Mouse (Mus musculus) CH12.LX (cell line): ENCODE data around the gene Hist2h2bb. TPM values are rescaled to one million over a fixed set of nuclear protein-coding genes. Genes with fewer than 3 reads are reported as not detected.
"Not testable (repeated sequence)": the region's sequence is repeated elsewhere in the genome, so short reads cannot be mapped to it uniquely, and the experiment has no call there.

ENCODE experiments used
- DNase-seq: peaks from one replicate; pipeline ENCODE4 v3.0.0-alpha.2; 2013; ENCODE audit errors: extremely low read depth
- H3K27ac ChIP-seq: 2 replicates; pipeline ENCODE4 v1.5.1; 2012; ENCODE audit warnings: low read depth, mild to moderate bottlenecking, control low read depth, moderate library complexity; ENCODE audit not compliant: insufficient read depth
- H3K27me3 ChIP-seq: replicated peaks from 2 replicates; pipeline ENCODE3; 2012; ENCODE audit warnings: inconsistent platforms
- H3K36me3 ChIP-seq, 2 experiments: replicated peaks in 1 of 2; 2 replicates each; pipeline versions ENCODE3 to v1.6.1; 2012; ENCODE audit warnings: inconsistent platforms in 1 of 2, low read length in 1 of 2, mild to moderate bottlenecking in 1 of 2, mixed read lengths in 1 of 2, moderate library complexity in 1 of 2; ENCODE audit not compliant: control insufficient read depth in 1 of 2, insufficient read depth in 1 of 2
- H3K4me1 ChIP-seq, 2 experiments: 2 replicates each; pipeline ENCODE4 v1.6.1; 2012; ENCODE audit warnings: inconsistent platforms in 1 of 2, moderate library complexity in 1 of 2; ENCODE audit not compliant: insufficient read depth in 2 of 2, control insufficient read depth in 1 of 2
- H3K4me2 ChIP-seq: 2 replicates; pipeline ENCODE4 v1.6.1; 2012; ENCODE audit warnings: low read depth, mild to moderate bottlenecking, control low read depth; ENCODE audit not compliant: poor library complexity, insufficient read depth, severe bottlenecking
- H3K4me3 ChIP-seq, 3 experiments: fragments of 150-350 bp in 1 of 3; sonication (generic) in 1 of 3; replicated peaks in 1 of 3; 2 replicates each; pipeline versions ENCODE3 to v1.5.1; 2011 to 2012; ENCODE audit warnings: low read depth in 2 of 3, low read length in 2 of 3, mild to moderate bottlenecking in 2 of 3, moderate library complexity in 2 of 3, control low read depth in 1 of 3, improper control_type of control experiment in 1 of 3, inconsistent platforms in 1 of 3, mixed read lengths in 1 of 3; ENCODE audit not compliant: poor library complexity in 1 of 3
- H3K79me2 ChIP-seq: replicated peaks from 2 replicates; pipeline ENCODE4 v1.6.1; 2012; ENCODE audit warnings: mild to moderate bottlenecking, moderate library complexity; ENCODE audit not compliant: control insufficient read depth, poor library complexity, insufficient read depth, severe bottlenecking; ENCODE audit errors: extremely low read depth
- H3K9ac ChIP-seq: 2 replicates; pipeline ENCODE4 v1.6.1; 2012; ENCODE audit warnings: low read depth, mild to moderate bottlenecking, control low read depth, moderate library complexity; ENCODE audit not compliant: insufficient read depth
- H3K9me3 ChIP-seq: replicated peaks from 2 replicates; pipeline ENCODE3; 2012; ENCODE audit warnings: low read length, inconsistent platforms, mixed read lengths
- CTCF ChIP-seq, 2 experiments: IDR thresholded peaks in 1 of 2; conservative IDR thresholded peaks in 1 of 2; 2 replicates each; pipeline ENCODE4 v1.5.1; 2011 to 2012; ENCODE audit warnings: low read depth in 2 of 2, low read length in 2 of 2, improper control_type of control experiment in 1 of 2, inconsistent platforms in 1 of 2, mild to moderate bottlenecking in 1 of 2, moderate library complexity in 1 of 2
- EP300 ChIP-seq: IDR thresholded peaks from 2 replicates; pipeline ENCODE4 v1.6.1; 2011; ENCODE audit warnings: low read length, improper control_type of control experiment
- ETS1 ChIP-seq: conservative IDR thresholded peaks from 2 replicates; pipeline ENCODE4 v1.6.1; 2012; ENCODE audit warnings: low read depth, mild to moderate bottlenecking, inconsistent platforms, low read length, improper control_type of control experiment, moderate library complexity
- GABPA ChIP-seq: IDR thresholded peaks from 2 replicates; pipeline ENCODE4 v1.6.1; 2012; ENCODE audit warnings: low read depth, low read length, improper control_type of control experiment, inconsistent platforms; ENCODE audit not compliant: insufficient replicate concordance
- JUN ChIP-seq: IDR thresholded peaks from 2 replicates; pipeline ENCODE4 v1.6.1; 2011; ENCODE audit warnings: low read depth, mild to moderate bottlenecking, low read length, improper control_type of control experiment, moderate library complexity; ENCODE audit not compliant: insufficient read depth
- MEF2A ChIP-seq: IDR thresholded peaks from 2 replicates; pipeline ENCODE4 v1.6.1; 2014; ENCODE audit warnings: low read depth, mild to moderate bottlenecking, inconsistent platforms, low read length, improper control_type of control experiment, borderline replicate concordance
- MXI1 ChIP-seq: IDR thresholded peaks from 2 replicates; pipeline ENCODE4 v1.6.1; 2011; ENCODE audit warnings: mild to moderate bottlenecking, low read depth, low read length, improper control_type of control experiment
- NELFE ChIP-seq: IDR thresholded peaks from 2 replicates; pipeline ENCODE4 v1.6.1; 2011; ENCODE audit warnings: low read depth, low read length, improper control_type of control experiment
- RAD21 ChIP-seq: IDR thresholded peaks from 2 replicates; pipeline ENCODE4 v1.6.1; 2011; ENCODE audit warnings: low read depth, mild to moderate bottlenecking, low read length, improper control_type of control experiment, moderate library complexity
- SMC3 ChIP-seq: IDR thresholded peaks from 2 replicates; pipeline ENCODE4 v1.6.1; 2011; ENCODE audit warnings: low read depth, low read length, improper control_type of control experiment
- TBP ChIP-seq: conservative IDR thresholded peaks from 2 replicates; pipeline ENCODE4 v1.6.1; 2011; ENCODE audit warnings: low read depth, low read length, improper control_type of control experiment
- UBTF ChIP-seq: IDR thresholded peaks from 2 replicates; pipeline ENCODE4 v1.6.1; 2012; ENCODE audit warnings: low read depth, mild to moderate bottlenecking, inconsistent platforms, low read length, improper control_type of control experiment, moderate library complexity
- ZC3H11A ChIP-seq: IDR thresholded peaks from 2 replicates; pipeline ENCODE4 v1.6.1; 2012; ENCODE audit warnings: low read depth, mild to moderate bottlenecking, inconsistent platforms, low read length, improper control_type of control experiment
- dilution Hi-C: fragments of 300-500 bp; cut with MboI; formaldehyde crosslinking; loops from 2 replicates; pipeline ENCODE4 v1.14.3; 2020; ENCODE audit warnings: low sequenced_read_pairs; ENCODE audit not compliant: extremely low pct_unique_long_range_greater_than_20kb, extremely low pct_ligation_motif_present
- in situ Hi-C: fragments of 300-500 bp; cut with MboI; formaldehyde crosslinking; loops from 3 replicates; pipeline ENCODE4 v1.14.3; 2019; ENCODE audit warnings: low sequenced_read_pairs, low pct_ligation_motif_present, low pct_unique_long_range_greater_than_20kb, mixed read lengths
- polyA plus RNA-seq: library from polyadenylated mRNA; unstranded; fragments of >175 nt; gene quantifications from 2 replicates; pipeline ENCODE4 v1.2.1, GENCODE M21; 2012; ENCODE audit warnings: low read depth; ENCODE audit not compliant: insufficient read length
- total RNA-seq, 2 experiments: library from RNA; depleted of rRNA; stranded (reverse); fragments of 300-350 nt in 1 of 2; fragments of >200 nt in 1 of 2; gene quantifications; 2 replicates each; pipeline ENCODE4 v1.2.3; 2012 to 2014

Hist2h2bb gene
- total and polyA plus RNA-seq, 3 experiments, result 4.1 to 2,265 (median 51.9) TPM

DNA sequence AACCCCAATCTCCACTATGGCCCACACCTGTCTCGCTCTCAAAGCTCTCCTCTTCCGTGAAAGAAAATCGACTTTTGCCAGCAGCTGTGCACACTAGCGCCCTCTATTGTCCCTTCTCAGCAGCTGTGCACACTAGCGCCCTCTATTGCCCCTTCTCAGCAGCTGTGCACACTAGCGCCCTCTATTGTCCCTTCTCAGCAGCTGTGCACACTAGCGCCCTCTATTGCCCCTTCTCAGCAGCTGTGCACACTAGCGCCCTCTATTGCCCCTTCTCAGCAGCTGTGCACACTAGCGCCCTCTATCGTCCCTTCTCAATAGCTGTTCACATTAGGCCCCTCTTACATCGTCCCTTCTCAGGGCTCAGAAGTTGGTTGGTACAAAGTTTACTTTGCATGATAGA is 17.8 kb downstream of the Hist2h2bb start:
- DNase-seq, H3K9ac ChIP-seq, H3K27ac ChIP-seq, H3K4me1 ChIP-seq, H3K36me3 ChIP-seq, H3K9me3 ChIP-seq, dilution Hi-C loops, H3K79me2 ChIP-seq, H3K4me3 ChIP-seq, H3K4me2 ChIP-seq: not testable (repeated sequence)
- in situ Hi-C loops, result loop anchor here (10.0 to 25.0 kb wide), 2 partner anchors 47 to 250 kb away; partner anchors contain the start of gene Hfe2
- H3K27me3 ChIP-seq, result peaks cover 15% of the 10 kb centered on the region
- peak; percentile 31; the same call in 1 of the 2 replicates for TF ChIP-seq SMC3
- TF ChIP-seq CTCF (conservative IDR thresholded peaks at IDR 0.05 in 1 of 2, IDR thresholded peaks at IDR 0.05 in 1 of 2; ENCODE audit: low read depth in 2 of 2, low read length in 2 of 2), result peak; percentile 94 to 98
- TF ChIP-seq NELFE, result peak; percentile 74; the same call in 1 of the 2 replicates

DNA sequence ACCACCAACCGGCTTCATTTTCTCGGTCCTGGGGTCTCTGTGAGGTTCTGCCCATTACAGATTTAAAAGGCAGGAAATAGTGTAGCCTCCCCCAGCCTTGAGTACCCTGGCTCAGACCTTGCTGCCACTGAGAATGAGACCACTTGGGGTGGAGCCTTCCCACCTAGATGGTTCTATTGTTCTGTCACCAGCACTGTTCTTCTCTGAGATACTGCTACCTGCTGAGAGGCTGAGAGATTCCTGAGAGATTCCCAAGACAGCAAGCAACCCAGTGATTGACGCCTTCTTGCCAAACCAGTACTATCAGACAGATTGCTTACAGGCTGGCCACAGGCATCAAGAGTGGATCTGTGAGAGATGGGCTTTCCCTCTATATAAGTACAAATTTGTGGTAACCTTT is 19.6 kb downstream of the Hist2h2bb start:
- in situ Hi-C loops, result loop anchor here (10.0 to 25.0 kb wide), 2 partner anchors 46 to 248 kb away; partner anchors contain the start of gene Hfe2
- Histone ChIP-seq H3K9me3 (peaks cover 7% of the 10 kb centered on the region), H3K4me3 (no peak overlapping the region), H3K4me1 (peaks cover 6 to 15% of the 10 kb centered on the region in 2 experiments), H3K4me2 (no peak overlapping the region), H3K9ac (no peak overlapping the region), H3K27me3 (peaks cover 7% of the 10 kb centered on the region), H3K36me3 (no peaks in the 10 kb centered on the region), H3K27ac (no peak overlapping the region), H3K79me2 (no peaks in the 10 kb centered on the region)
- dilution Hi-C loops, result no loop called here
- TF ChIP-seq ETS1, result no peak
- no peak for DNase-seq

DNA sequence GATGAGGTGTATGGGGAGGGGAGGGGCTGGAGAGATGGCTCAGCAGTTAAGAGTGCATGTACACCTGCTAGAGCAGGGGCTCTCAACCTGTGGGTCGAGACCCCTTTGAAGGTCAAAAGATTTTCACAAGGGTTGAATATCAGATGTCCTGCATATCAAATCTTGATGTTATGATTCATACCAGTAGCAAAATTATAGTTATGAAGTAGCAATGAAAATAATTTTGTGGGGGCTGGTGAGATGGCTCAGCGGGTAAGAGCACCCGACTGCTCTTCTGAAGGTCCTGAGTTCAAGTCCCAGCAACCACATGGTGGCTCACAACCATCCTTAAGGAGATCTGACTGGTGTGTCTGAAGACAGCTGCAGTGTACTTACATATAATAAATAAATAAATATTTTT is 21.2 kb downstream of the Hist2h2bb start:
- H3K4me3 ChIP-seq, H3K36me3 ChIP-seq, H3K4me2 ChIP-seq, H3K79me2 ChIP-seq, dilution Hi-C loops, H3K9ac ChIP-seq, H3K9me3 ChIP-seq, DNase-seq, H3K27ac ChIP-seq, H3K27me3 ChIP-seq: not testable (repeated sequence)
- H3K4me1 ChIP-seq, result peaks cover 7 to 12% of the 10 kb centered on the region in 2 experiments
- in situ Hi-C loops, result loop anchor here (25.0 kb wide), 1 partner anchor 247 kb away; the partner anchor contains the start of gene Hfe2

DNA sequence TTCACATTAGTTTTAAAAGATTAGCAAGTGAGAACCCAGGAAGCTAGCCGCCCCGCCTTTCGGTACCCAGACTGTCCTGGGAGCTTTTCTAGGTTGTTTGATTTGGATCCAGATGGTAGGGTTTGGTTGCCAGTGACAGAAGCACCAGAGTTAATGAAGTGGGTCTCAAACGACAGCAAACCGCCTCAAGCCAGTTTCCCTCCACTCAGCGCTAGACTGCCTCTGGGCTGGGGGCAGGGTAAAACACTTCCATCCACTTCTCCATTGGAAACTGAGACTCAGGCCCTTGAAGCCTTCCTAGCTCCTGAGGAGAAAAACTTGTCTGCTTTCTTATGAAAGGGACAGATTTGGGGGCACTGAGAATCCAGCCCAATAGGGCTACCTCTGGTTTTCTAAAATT is 23.1 kb downstream of the Hist2h2bb start:
- H3K36me3 ChIP-seq, result no peaks in the 10 kb centered on the region
- H3K9ac ChIP-seq, result no peak overlapping the region
- peaks cover 2% of the 10 kb centered on the region for H3K9me3 ChIP-seq
- dilution Hi-C loops, result no loop called here
- no peak overlapping the region for H3K27ac ChIP-seq
- H3K4me2 ChIP-seq, result no peak overlapping the region
- no peaks in the 10 kb centered on the region for H3K79me2 ChIP-seq
- no peak for DNase-seq
- no peak for TF ChIP-seq GABPA
- TF ChIP-seq RAD21, result no peak
- TF ChIP-seq UBTF, result no peak
- TF ChIP-seq MXI1, result no peak
- TF ChIP-seq TBP, result no peak
- no peak for TF ChIP-seq EP300
- TF ChIP-seq ZC3H11A, result no peak
- TF ChIP-seq MEF2A, result no peak
- no peak for TF ChIP-seq JUN
- peaks cover 4% of the 10 kb centered on the region for H3K27me3 ChIP-seq
- peaks cover 7 to 12% of the 10 kb centered on the region in 2 experiments for H3K4me1 ChIP-seq
- in situ Hi-C loops, result loop anchor here (25.0 kb wide), 1 partner anchor 245 kb away; the partner anchor contains the start of gene Hfe2
- no peak overlapping the region for H3K4me3 ChIP-seq
